Mouse (Mus musculus) limb, embryonic 12.5 days (tissue): Measurements from ENCODE around the gene Phtf1. TPM values are rescaled to one million over a fixed set of nuclear protein-coding genes. Genes with fewer than 3 reads are reported as not detected.

Experiments
- ATAC-seq: fragments of 200-750 bp; cut with Nextera tagmentation; 2 replicates; pipeline ENCODE4 v1.8.0; 2017; ENCODE audit warnings: low read depth, moderate TSS enrichment; ENCODE audit not compliant: insufficient number of reproducible peaks, insufficient read depth, low FRiP score, low TSS enrichment
- H3K27ac ChIP-seq: fragments of 300-500 bp; sonication (generic); 2 replicates; pipeline ENCODE4 v1.5.1; 2016; ENCODE audit warnings: mild to moderate bottlenecking, moderate library complexity
- H3K27me3 ChIP-seq: fragments of 300-500 bp; sonication (generic); 2 replicates; pipeline ENCODE4 v1.6.1; 2016; ENCODE audit warnings: mild to moderate bottlenecking, moderate library complexity
- H3K36me3 ChIP-seq: fragments of 300-500 bp; sonication (generic); 2 replicates; pipeline ENCODE4 v1.6.1; 2016; ENCODE audit warnings: mild to moderate bottlenecking, moderate library complexity
- H3K4me1 ChIP-seq: fragments of 300-500 bp; sonication (generic); replicated peaks from 2 replicates; pipeline ENCODE4 v1.6.1; 2016
- H3K4me2 ChIP-seq: fragments of 300-500 bp; sonication (generic); 2 replicates; pipeline ENCODE4 v1.6.1; 2016; ENCODE audit warnings: mild to moderate bottlenecking, moderate library complexity
- H3K4me3 ChIP-seq: fragments of 300-500 bp; sonication (generic); replicated peaks from 2 replicates; pipeline ENCODE4 v1.5.1; 2016; ENCODE audit warnings: mild to moderate bottlenecking
- H3K9ac ChIP-seq: fragments of 300-500 bp; sonication (generic); replicated peaks from 2 replicates; pipeline ENCODE4 v1.6.1; 2016; ENCODE audit warnings: mild to moderate bottlenecking, moderate library complexity
- H3K9me3 ChIP-seq: fragments of 300-500 bp; sonication (generic); 2 replicates; pipeline ENCODE4 v1.6.1; 2016; ENCODE audit warnings: mild to moderate bottlenecking, moderate library complexity
- WGBS: fragments of 180-500 bp; shearing (Covaris S2); methylation state at CpG from one replicate; pipeline ENCODE4 v1.1.7; 2016; 5-methylcytosine and 5-hydroxymethylcytosine counted together
- polyA plus RNA-seq: library from polyadenylated mRNA; unstranded; fragments of >200 nt; fragmentation: Nextera tagmentation; extraction: Ambion mirVana; gene quantifications from 2 replicates; pipeline ENCODE4 v1.2.1, GENCODE M21; 2016

Phtf1 gene
- polyA plus RNA-seq, 1 experiment from 2014 or later: 43.7 TPM

- Histone ChIP-seq H3K36me3 (peaks cover 65% of the 10 kb centered on the region), H3K9ac (no peak overlapping the region)
- WGBS: 95% methylated on average over 2 of the region's 2 CpGs
Measured at GRCm38 (mm10) chr3:103985194-103985593, 17.3 kb downstream of the Phtf1 start.

GRCm38 (mm10) chr3:103987831-103988432 lies 20.0 kb downstream of the Phtf1 start:
- peaks cover 76% of the 10 kb centered on the region for H3K36me3 ChIP-seq
- no peaks in the 10 kb centered on the region for H3K9me3 ChIP-seq
- ATAC-seq: no peak
- H3K27me3 ChIP-seq: no peaks in the 10 kb centered on the region
- no peak overlapping the region for H3K4me2 ChIP-seq
- no peak overlapping the region for H3K27ac ChIP-seq
- WGBS: 69% methylated on average over 5 of the region's 5 CpGs
- no peak overlapping the region for H3K4me3 ChIP-seq
- no peaks in the 10 kb centered on the region for H3K4me1 ChIP-seq
- H3K9ac ChIP-seq: no peak overlapping the region

More at GRCm38 (mm10) chr3:103985194-103985593, 17.3 kb downstream of the Phtf1 start:
- Histone ChIP-seq H3K9me3 (no peaks in the 10 kb centered on the region), H3K4me3 (no peak overlapping the region), H3K4me1 (no peaks in the 10 kb centered on the region), H3K27ac (no peak overlapping the region), H3K27me3 (no peaks in the 10 kb centered on the region), H3K4me2 (no peak overlapping the region)
- no peak for ATAC-seq

- Histone ChIP-seq H3K36me3 (peaks cover 78% of the 10 kb centered on the region), H3K9ac (no peak overlapping the region), H3K27me3 (no peaks in the 10 kb centered on the region), H3K27ac (no peak overlapping the region), H3K4me2 (no peak overlapping the region), H3K4me3 (no peak overlapping the region), H3K9me3 (no peaks in the 10 kb centered on the region), H3K4me1 (no peaks in the 10 kb centered on the region)
- no peak for ATAC-seq
- 91% methylated on average over 4 of the region's 4 CpGs for WGBS
Measured at GRCm38 (mm10) chr3:103989352-103989751, 21.4 kb downstream of the Phtf1 start.

- no peak overlapping the region for H3K4me3 ChIP-seq
- H3K4me1 ChIP-seq: no peaks in the 10 kb centered on the region
- H3K36me3 ChIP-seq: peaks cover 80% of the 10 kb centered on the region
- ATAC-seq: no peak
- no peaks in the 10 kb centered on the region for H3K27me3 ChIP-seq
- H3K9ac ChIP-seq: no peak overlapping the region
- H3K9me3 ChIP-seq: no peaks in the 10 kb centered on the region
- no peak overlapping the region for H3K4me2 ChIP-seq
- H3K27ac ChIP-seq: no peak overlapping the region
- 90% methylated on average over 3 of the region's 3 CpGs for WGBS
Measured at GRCm38 (mm10) chr3:103991271-103991670, 23.4 kb downstream of the Phtf1 start.

- Histone ChIP-seq H3K36me3 (peaks cover 81% of the 10 kb centered on the region), H3K4me2 (no peak overlapping the region), H3K4me1 (no peaks in the 10 kb centered on the region), H3K27ac (no peak overlapping the region), H3K4me3 (no peak overlapping the region), H3K9me3 (no peaks in the 10 kb centered on the region), H3K27me3 (no peaks in the 10 kb centered on the region), H3K9ac (no peak overlapping the region)
- no peak for ATAC-seq
- 94% methylated on average over 4 of the region's 4 CpGs for WGBS
Measured at GRCm38 (mm10) chr3:103998724-103999123, 30.8 kb downstream of the Phtf1 start.

GRCm38 (mm10) chr3:104006896-104007466 lies 39.1 kb downstream of the Phtf1 start:
- H3K4me1 ChIP-seq: no peaks in the 10 kb centered on the region
- ATAC-seq: no peak
- WGBS: 88% methylated on average over 8 of the region's 8 CpGs
- no peak overlapping the region for H3K4me3 ChIP-seq
- no peaks in the 10 kb centered on the region for H3K27me3 ChIP-seq
- no peak overlapping the region for H3K9ac ChIP-seq
- H3K36me3 ChIP-seq: peaks cover 52% of the 10 kb centered on the region
- no peaks in the 10 kb centered on the region for H3K9me3 ChIP-seq
- no peak overlapping the region for H3K27ac ChIP-seq
- H3K4me2 ChIP-seq: no peak overlapping the region

GRCm38 (mm10) chr3:104007479-104007878 lies 39.6 kb downstream of the Phtf1 start:
- Histone ChIP-seq H3K27ac (no peak overlapping the region), H3K4me1 (no peaks in the 10 kb centered on the region), H3K27me3 (no peaks in the 10 kb centered on the region), H3K4me3 (no peak overlapping the region), H3K4me2 (no peak overlapping the region), H3K9me3 (no peaks in the 10 kb centered on the region), H3K36me3 (peaks cover 52% of the 10 kb centered on the region), H3K9ac (no peak overlapping the region)
- ATAC-seq: no peak
- WGBS: 84% methylated on average over 8 of the region's 8 CpGs

GRCm38 (mm10) chr3:104009924-104010662 lies 42.2 kb downstream of the Phtf1 start:
- H3K27me3 ChIP-seq: no peaks in the 10 kb centered on the region
- H3K4me3 ChIP-seq: no peak overlapping the region
- WGBS: 89% methylated on average over 5 of the region's 5 CpGs
- no peaks in the 10 kb centered on the region for H3K4me1 ChIP-seq
- H3K9me3 ChIP-seq: no peaks in the 10 kb centered on the region
- ATAC-seq: no peak
- no peak overlapping the region for H3K27ac ChIP-seq
- peaks cover 44% of the 10 kb centered on the region for H3K36me3 ChIP-seq
- H3K9ac ChIP-seq: no peak overlapping the region
- no peak overlapping the region for H3K4me2 ChIP-seq

GRCm38 (mm10) chr3:104011972-104012371 lies 44.1 kb downstream of the Phtf1 start:
- Histone ChIP-seq H3K27me3 (no peaks in the 10 kb centered on the region), H3K27ac (no peak overlapping the region), H3K9ac (no peak overlapping the region), H3K4me1 (no peaks in the 10 kb centered on the region), H3K4me2 (no peak overlapping the region), H3K9me3 (no peaks in the 10 kb centered on the region), H3K36me3 (peaks cover 36% of the 10 kb centered on the region), H3K4me3 (no peak overlapping the region)
- WGBS: 87% methylated on average over 2 of the region's 2 CpGs
- ATAC-seq: no peak

GRCm38 (mm10) chr3:104017931-104018330 lies 50.0 kb downstream of the Phtf1 start:
- 92% methylated on average over 3 of the region's 3 CpGs for WGBS
- Histone ChIP-seq H3K9me3 (no peaks in the 10 kb centered on the region), H3K4me3 (no peak overlapping the region), H3K4me1 (no peaks in the 10 kb centered on the region), H3K36me3 (peaks cover 39% of the 10 kb centered on the region), H3K9ac (no peak overlapping the region), H3K27me3 (no peaks in the 10 kb centered on the region), H3K27ac (no peak overlapping the region), H3K4me2 (no peak overlapping the region)
- no peak for ATAC-seq

GRCm38 (mm10) chr3:104019453-104019852 lies 51.5 kb downstream of the Phtf1 start:
- H3K4me1 ChIP-seq: no peaks in the 10 kb centered on the region
- no peak overlapping the region for H3K9ac ChIP-seq
- WGBS: 65% methylated on average over 4 of the region's 4 CpGs
- H3K36me3 ChIP-seq: peaks cover 36% of the 10 kb centered on the region
- no peaks in the 10 kb centered on the region for H3K9me3 ChIP-seq
- H3K4me3 ChIP-seq: no peak overlapping the region
- no peaks in the 10 kb centered on the region for H3K27me3 ChIP-seq
- H3K27ac ChIP-seq: no peak overlapping the region
- ATAC-seq: no peak
- H3K4me2 ChIP-seq: no peak overlapping the region
